Mouse (Mus musculus) limb, embryonic 15.5 days (tissue): ENCODE data around the gene Dstn. TPM values are rescaled to one million over a fixed set of nuclear protein-coding genes. Genes with fewer than 3 reads are reported as not detected.

Experiments
- ATAC-seq: fragments of 200-750 bp; cut with Nextera tagmentation; 2 replicates; pipeline ENCODE4 v1.8.0; 2017; ENCODE audit warnings: low read depth, moderate TSS enrichment; ENCODE audit not compliant: insufficient number of reproducible peaks, low FRiP score, low TSS enrichment
- H3K27ac ChIP-seq: fragments of 300-500 bp; sonication (generic); 2 replicates; pipeline ENCODE4 v1.5.1; 2015; ENCODE audit warnings: moderate library complexity, mild to moderate bottlenecking, inconsistent platforms
- H3K27me3 ChIP-seq: fragments of 300-500 bp; sonication (generic); 2 replicates; pipeline ENCODE4 v1.6.1; 2015; ENCODE audit warnings: inconsistent platforms
- H3K36me3 ChIP-seq: fragments of 300-500 bp; sonication (generic); 2 replicates; pipeline ENCODE4 v1.6.1; 2015; ENCODE audit warnings: inconsistent platforms
- H3K4me1 ChIP-seq: fragments of 300-500 bp; sonication (generic); 2 replicates; pipeline ENCODE4 v1.6.1; 2015; ENCODE audit warnings: inconsistent platforms
- H3K4me2 ChIP-seq: fragments of 300-500 bp; sonication (generic); 2 replicates; pipeline ENCODE4 v1.6.1; 2015; ENCODE audit warnings: mild to moderate bottlenecking, inconsistent platforms
- H3K4me3 ChIP-seq: fragments of 300-500 bp; sonication (generic); 2 replicates; pipeline ENCODE4 v1.5.1; 2015; ENCODE audit warnings: mild to moderate bottlenecking, inconsistent platforms
- H3K9ac ChIP-seq: fragments of 300-500 bp; sonication (generic); 2 replicates; pipeline ENCODE4 v1.6.1; 2015; ENCODE audit warnings: inconsistent platforms
- H3K9me3 ChIP-seq: fragments of 300-500 bp; sonication (generic); 2 replicates; pipeline ENCODE4 v1.6.1; 2016; ENCODE audit warnings: inconsistent platforms
- WGBS: fragments of 180-500 bp; shearing (Covaris S2); methylation state at CpG from one replicate; pipeline ENCODE4 v1.1.7; 2015; 5-methylcytosine and 5-hydroxymethylcytosine counted together
- polyA plus RNA-seq: library from polyadenylated mRNA; unstranded; fragments of >200 nt; fragmentation: Nextera tagmentation; extraction: Ambion mirVana; gene quantifications from 2 replicates; pipeline ENCODE4 v1.2.1, GENCODE M21; 2015

Dstn gene
- polyA plus RNA-seq, 1 experiment from 2014 or later = 458 TPM

- H3K4me3 ChIP-seq = no peak overlapping the region
- WGBS = 38% methylated on average over 4 of the region's 4 CpGs
- H3K9ac ChIP-seq = no peak overlapping the region
These were observed 3.8 kb downstream of the Dstn start for GRCm38 (mm10) chr2:143918831-143919502.

DNA sequence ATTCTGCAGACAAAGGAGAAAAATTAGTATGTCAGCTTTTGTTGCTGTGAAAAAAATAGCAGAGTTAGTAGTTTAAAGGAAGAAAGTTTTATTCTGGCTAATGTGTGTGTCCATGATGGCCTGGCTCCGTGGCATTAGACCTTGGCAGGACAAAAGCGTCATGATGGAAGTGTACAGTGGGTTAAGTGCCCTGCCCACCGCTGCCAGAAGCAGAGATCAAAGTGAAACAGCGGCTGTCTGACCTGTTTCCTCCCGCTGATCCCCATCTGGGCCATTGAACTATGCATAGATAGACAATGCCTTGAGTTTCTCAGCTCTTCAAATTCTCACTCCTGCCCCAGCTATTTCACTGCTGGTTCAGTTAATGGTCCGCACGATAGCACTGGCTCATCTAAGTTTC, 9.0 kb downstream of the Dstn start:
- H3K27me3 ChIP-seq = no peaks in the 10 kb centered on the region
- H3K4me2 ChIP-seq = no peak overlapping the region
- peaks cover 4% of the 10 kb centered on the region; the same call in 1 of the 2 replicates for H3K4me1 ChIP-seq
- H3K9me3 ChIP-seq = no peaks in the 10 kb centered on the region
- no peak for ATAC-seq
- no peak overlapping the region for H3K9ac ChIP-seq
- H3K4me3 ChIP-seq = no peak overlapping the region
- 42% methylated on average over 7 of the region's 7 CpGs for WGBS
- H3K27ac ChIP-seq = no peak overlapping the region
- no peaks in the 10 kb centered on the region for H3K36me3 ChIP-seq

More at GRCm38 (mm10) chr2:143918831-143919502, 3.8 kb downstream of the Dstn start:
- no peak overlapping the region for H3K27ac ChIP-seq
- H3K4me2 ChIP-seq = no peak overlapping the region
- H3K27me3 ChIP-seq = no peaks in the 10 kb centered on the region
- no peaks in the 10 kb centered on the region for H3K36me3 ChIP-seq
- H3K9me3 ChIP-seq = no peaks in the 10 kb centered on the region
- peaks cover 23% of the 10 kb centered on the region for H3K4me1 ChIP-seq
- ATAC-seq = no peak

- H3K36me3 ChIP-seq = no peaks in the 10 kb centered on the region
- H3K4me3 ChIP-seq = no peak overlapping the region
- peaks cover 4% of the 10 kb centered on the region; the same call in 1 of the 2 replicates for H3K4me1 ChIP-seq
- no peak overlapping the region for H3K27ac ChIP-seq
- no peak overlapping the region for H3K4me2 ChIP-seq
- no peaks in the 10 kb centered on the region for H3K27me3 ChIP-seq
- 95% methylated on average over 6 of the region's 6 CpGs for WGBS
- no peak for ATAC-seq
- no peak overlapping the region for H3K9ac ChIP-seq
- H3K9me3 ChIP-seq = no peaks in the 10 kb centered on the region
These were observed 10.7 kb downstream of the Dstn start for GRCm38 (mm10) chr2:143925826-143926225.

DNA sequence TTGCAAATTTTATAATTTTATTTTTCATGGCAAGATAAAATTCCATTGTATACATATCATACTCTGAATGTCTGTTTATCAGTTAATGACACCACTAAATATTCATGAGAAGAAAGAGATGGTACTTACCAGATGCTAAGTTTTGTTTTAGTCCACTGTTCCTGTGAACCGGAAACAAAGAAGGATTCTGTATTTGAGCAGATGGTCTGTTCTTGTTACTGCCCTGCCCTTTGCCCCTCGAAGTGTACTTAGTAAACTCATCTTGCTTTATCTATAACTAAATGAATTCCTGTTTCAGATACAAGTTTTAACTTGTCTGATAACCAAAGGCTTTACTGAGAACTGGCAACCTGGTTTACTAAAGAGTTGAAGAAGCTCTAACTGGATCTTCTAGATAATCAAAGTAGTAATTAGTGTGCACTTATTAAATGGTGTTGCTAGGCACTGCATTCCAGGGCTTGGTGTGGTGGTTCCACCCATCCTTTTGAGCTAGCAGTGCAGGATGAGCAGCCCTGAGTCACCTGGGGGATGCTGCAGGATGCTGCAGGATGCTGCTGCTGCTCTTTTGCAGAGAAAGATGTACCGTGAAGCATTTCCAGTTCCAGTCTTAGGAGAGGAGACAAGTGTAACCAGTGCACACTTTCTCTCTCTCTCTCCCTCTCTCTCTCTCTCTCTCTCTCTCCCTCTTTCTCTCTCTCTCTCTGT, 14.6 kb downstream of the Dstn start:
- WGBS = 63% methylated on average over 3 of the region's 3 CpGs
- no peak overlapping the region for H3K4me2 ChIP-seq

DNA sequence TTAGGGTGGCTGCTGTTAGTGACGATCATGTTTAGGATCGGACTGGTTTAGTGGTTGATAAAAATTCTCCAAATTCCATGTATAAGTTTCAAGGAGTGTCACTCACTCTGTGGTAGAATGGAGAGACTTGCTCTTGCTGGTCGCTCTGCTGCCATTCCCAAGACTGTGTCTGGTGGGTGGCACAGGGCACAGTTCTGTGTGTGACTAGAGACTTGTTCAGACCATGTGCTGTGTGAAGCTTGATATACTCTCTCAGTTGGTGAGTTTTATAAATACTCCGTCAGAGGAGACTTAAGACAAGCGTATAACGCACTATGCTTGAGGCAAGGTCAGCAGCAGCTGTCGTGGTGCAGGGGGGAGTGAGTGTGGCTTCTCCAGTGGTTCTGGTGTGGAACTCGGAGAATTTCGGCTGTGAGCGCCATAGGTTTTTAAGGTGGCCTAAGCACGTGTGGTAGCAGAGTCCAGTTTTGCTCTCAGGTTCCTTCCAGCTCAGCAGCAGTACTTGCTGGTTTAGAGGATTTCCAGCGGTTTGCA, 17.3 kb downstream of the Dstn start:
- H3K4me2 ChIP-seq = no peak overlapping the region
- H3K4me1 ChIP-seq = 0 out of 2 replicates have a peak, but pooled peaks cover 7% of the 10 kb centered on the region
- no peak overlapping the region for H3K9ac ChIP-seq
- no peak for ATAC-seq
- no peaks in the 10 kb centered on the region for H3K36me3 ChIP-seq
- H3K9me3 ChIP-seq = no peaks in the 10 kb centered on the region
- no peak overlapping the region for H3K27ac ChIP-seq
- 62% methylated on average over 12 of the region's 12 CpGs for WGBS
- no peaks in the 10 kb centered on the region for H3K27me3 ChIP-seq
- no peak overlapping the region for H3K4me3 ChIP-seq

More for the DNA sequence above, 14.6 kb downstream of the Dstn start:
- Histone ChIP-seq H3K9me3 (no peaks in the 10 kb centered on the region), H3K36me3 (no peaks in the 10 kb centered on the region), H3K4me3 (no peak overlapping the region), H3K4me1 (0 out of 2 replicates have a peak, but pooled peaks cover 7% of the 10 kb centered on the region), H3K9ac (no peak overlapping the region), H3K27me3 (no peaks in the 10 kb centered on the region), H3K27ac (no peak overlapping the region)
- ATAC-seq = no peak

DNA sequence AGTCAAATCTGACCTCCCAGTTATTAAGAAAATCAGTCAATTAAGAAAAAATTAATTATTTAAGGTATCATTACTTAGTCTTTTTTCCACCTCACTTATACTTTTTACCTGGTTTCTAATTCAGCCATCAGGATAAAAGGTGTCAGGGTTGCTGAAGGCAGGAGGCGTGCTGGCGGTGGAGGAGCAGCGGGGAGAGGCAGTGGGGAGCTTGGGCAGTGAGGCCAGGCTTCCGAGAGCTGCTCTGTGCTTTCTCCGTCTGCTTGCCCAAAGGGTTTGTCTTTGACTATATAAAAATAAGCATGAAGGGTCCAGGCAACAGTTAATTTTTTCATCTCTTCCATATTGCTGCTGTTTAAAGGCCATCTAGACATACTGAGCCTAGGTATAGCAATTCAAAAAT, 18.4 kb downstream of the Dstn start:
- H3K4me1 ChIP-seq = 0 out of 2 replicates have a peak, but pooled peaks cover 7% of the 10 kb centered on the region
- peaks cover 2% of the 10 kb centered on the region; the same call in 1 of the 2 replicates for H3K36me3 ChIP-seq
- ATAC-seq = no peak
- H3K4me2 ChIP-seq = no peak overlapping the region
- no peaks in the 10 kb centered on the region for H3K9me3 ChIP-seq
- WGBS = 85% methylated on average over 5 of the region's 5 CpGs
- no peak overlapping the region for H3K9ac ChIP-seq
- H3K4me3 ChIP-seq = no peak overlapping the region
- H3K27me3 ChIP-seq = no peaks in the 10 kb centered on the region
- H3K27ac ChIP-seq = no peak overlapping the region

DNA sequence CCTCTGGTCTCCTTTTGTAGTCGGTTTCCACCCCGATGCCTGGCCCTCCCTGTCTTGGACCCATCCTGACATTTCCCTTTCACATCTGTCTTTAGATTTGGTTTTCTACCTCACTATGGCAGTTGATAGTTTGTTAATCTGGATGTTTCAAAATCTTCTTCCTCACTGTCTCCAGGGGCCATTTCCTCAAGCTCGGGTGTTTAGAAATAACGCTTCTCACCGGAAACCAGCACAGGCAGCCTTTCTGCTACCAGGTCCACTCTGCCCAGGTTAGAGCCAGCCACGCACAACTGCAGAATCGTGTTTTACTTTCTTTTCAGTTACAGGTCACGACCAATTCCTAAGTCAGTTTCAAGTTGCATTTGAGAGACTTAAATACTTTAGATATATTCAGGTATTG, 19.3 kb downstream of the Dstn start:
- H3K9me3 ChIP-seq = no peaks in the 10 kb centered on the region
- peaks cover 10% of the 10 kb centered on the region; the same call in 1 of the 2 replicates for H3K36me3 ChIP-seq
- H3K27me3 ChIP-seq = no peaks in the 10 kb centered on the region
- no peak for ATAC-seq
- no peak overlapping the region for H3K4me2 ChIP-seq
- H3K27ac ChIP-seq = no peak overlapping the region
- H3K4me1 ChIP-seq = 0 out of 2 replicates have a peak, but pooled peaks cover 7% of the 10 kb centered on the region
- 89% methylated on average over 8 of the region's 8 CpGs for WGBS
- no peak overlapping the region for H3K9ac ChIP-seq
- no peak overlapping the region for H3K4me3 ChIP-seq

- Histone ChIP-seq H3K9me3 (no peaks in the 10 kb centered on the region), H3K27ac (no peak overlapping the region), H3K27me3 (no peaks in the 10 kb centered on the region), H3K4me3 (no peak overlapping the region), H3K36me3 (peaks cover 37% of the 10 kb centered on the region), H3K9ac (no peak overlapping the region), H3K4me1 (no peaks in the 10 kb centered on the region), H3K4me2 (no peak overlapping the region)
- ATAC-seq = no peak
- WGBS = 64% methylated on average over 2 of the region's 2 CpGs
These were observed 22.7 kb downstream of the Dstn start for GRCm38 (mm10) chr2:143937861-143938260.

- H3K27ac ChIP-seq = no peak overlapping the region
- no peak overlapping the region for H3K4me3 ChIP-seq
- H3K9me3 ChIP-seq = no peaks in the 10 kb centered on the region
- WGBS = 89% methylated on average over 5 of the region's 5 CpGs
- no peaks in the 10 kb centered on the region for H3K4me1 ChIP-seq
- no peak overlapping the region for H3K4me2 ChIP-seq
- no peak overlapping the region for H3K9ac ChIP-seq
- H3K36me3 ChIP-seq = peaks cover 58% of the 10 kb centered on the region
- ATAC-seq = no peak
- H3K27me3 ChIP-seq = no peaks in the 10 kb centered on the region
These were observed 25.3 kb downstream of the Dstn start for GRCm38 (mm10) chr2:143940406-143940805.

- WGBS = 94% methylated on average over 3 of the region's 3 CpGs
- no peak overlapping the region for H3K4me2 ChIP-seq
- no peak overlapping the region for H3K27ac ChIP-seq
- H3K9ac ChIP-seq = no peak overlapping the region
- H3K4me3 ChIP-seq = no peak overlapping the region
- H3K27me3 ChIP-seq = no peaks in the 10 kb centered on the region
- H3K4me1 ChIP-seq = no peaks in the 10 kb centered on the region
- peaks cover 90% of the 10 kb centered on the region for H3K36me3 ChIP-seq
- ATAC-seq = no peak
- no peaks in the 10 kb centered on the region for H3K9me3 ChIP-seq
These were observed 29.7 kb downstream of the Dstn start for GRCm38 (mm10) chr2:143944796-143945195.

DNA sequence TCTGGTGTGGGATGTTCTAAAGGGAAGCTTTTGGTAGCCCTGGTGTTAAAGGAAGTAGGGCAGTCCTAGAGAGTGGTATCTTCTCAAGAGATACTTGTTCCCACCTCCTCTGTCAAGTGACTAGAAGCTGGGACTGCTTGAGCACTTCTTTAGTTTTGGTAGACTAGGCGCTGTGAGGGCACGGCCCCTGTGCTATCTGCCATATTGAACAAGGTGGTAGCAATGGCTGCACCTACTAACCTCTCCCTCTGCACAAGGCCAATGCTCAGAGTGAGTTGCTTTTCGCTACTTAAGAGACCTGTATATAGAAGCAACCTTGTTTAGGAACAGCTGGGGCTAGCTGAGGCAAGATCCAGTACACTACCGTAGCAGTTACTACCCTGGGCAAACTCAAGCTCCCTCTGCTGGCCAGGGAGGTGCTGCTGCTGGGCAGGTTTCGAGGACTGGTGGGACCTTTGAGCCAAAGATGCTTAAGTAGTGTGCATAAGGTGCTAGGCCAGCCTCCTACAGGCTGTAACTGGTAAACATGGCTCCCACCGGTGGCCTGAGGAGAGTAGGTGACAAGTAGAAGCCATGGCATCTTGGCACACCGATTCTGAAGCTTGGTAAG, 30.5 kb downstream of the Dstn start:
- ATAC-seq = no peak; the same call in 1 of the 2 replicates
- no peaks in the 10 kb centered on the region for H3K4me1 ChIP-seq
- no peaks in the 10 kb centered on the region for H3K27me3 ChIP-seq
- H3K9me3 ChIP-seq = no peaks in the 10 kb centered on the region
- H3K27ac ChIP-seq = no peak overlapping the region
- H3K4me2 ChIP-seq = no peak overlapping the region
- 86% methylated on average over 7 of the region's 7 CpGs for WGBS
- H3K4me3 ChIP-seq = no peak overlapping the region
- H3K36me3 ChIP-seq = peaks cover 90% of the 10 kb centered on the region
- H3K9ac ChIP-seq = no peak overlapping the region

DNA sequence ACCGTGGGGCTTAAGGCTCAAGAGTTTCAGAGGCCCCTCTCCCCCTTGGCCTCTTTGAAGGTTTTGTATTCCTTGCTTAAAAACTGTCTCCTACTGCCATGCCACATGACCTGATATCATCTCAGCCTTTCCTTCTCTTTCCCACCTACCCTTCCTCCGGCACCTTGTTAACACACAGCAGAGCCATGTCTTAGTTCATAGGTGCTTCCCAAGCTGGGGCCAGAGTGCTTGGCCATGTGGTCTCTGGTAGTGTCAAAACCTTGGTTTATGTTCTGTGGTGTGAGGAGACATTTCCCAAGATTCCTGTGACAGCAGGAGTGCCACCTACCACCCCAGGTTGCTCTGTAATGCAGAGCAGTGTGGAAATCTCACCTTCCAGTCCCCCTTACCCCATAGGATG, 31.3 kb downstream of the Dstn start:
- no peak for ATAC-seq
- H3K36me3 ChIP-seq = peaks cover 90% of the 10 kb centered on the region
- WGBS = 93% methylated on average over 2 of the region's 2 CpGs

More for the DNA sequence above, 31.3 kb downstream of the Dstn start:
- Histone ChIP-seq H3K4me3 (no peak overlapping the region), H3K9ac (no peak overlapping the region), H3K4me1 (peaks cover 2% of the 10 kb centered on the region; the same call in 1 of the 2 replicates), H3K4me2 (no peak overlapping the region), H3K27ac (no peak overlapping the region), H3K9me3 (no peaks in the 10 kb centered on the region), H3K27me3 (no peaks in the 10 kb centered on the region)
